Mouse (Mus musculus) CH12.LX (cell line): ENCODE results near the gene Mical3. TPM values are rescaled to one million over a fixed set of nuclear protein-coding genes. Genes with fewer than 3 reads are reported as not detected.

Experiments used
- DNase-seq: peaks from one replicate; pipeline ENCODE4 v3.0.0-alpha.2; 2013; ENCODE audit errors: extremely low read depth
- H3K27ac ChIP-seq: 2 replicates; pipeline ENCODE4 v1.5.1; 2012; ENCODE audit warnings: low read depth, mild to moderate bottlenecking, control low read depth, moderate library complexity; ENCODE audit not compliant: insufficient read depth
- H3K27me3 ChIP-seq: replicated peaks from 2 replicates; pipeline ENCODE3; 2012; ENCODE audit warnings: inconsistent platforms
- H3K36me3 ChIP-seq, 2 experiments: replicated peaks in 1 of 2; 2 replicates each; pipeline versions ENCODE3 to v1.6.1; 2012; ENCODE audit warnings: inconsistent platforms in 1 of 2, low read length in 1 of 2, mild to moderate bottlenecking in 1 of 2, mixed read lengths in 1 of 2, moderate library complexity in 1 of 2; ENCODE audit not compliant: control insufficient read depth in 1 of 2, insufficient read depth in 1 of 2
- H3K4me1 ChIP-seq, 2 experiments: 2 replicates each; pipeline ENCODE4 v1.6.1; 2012; ENCODE audit warnings: inconsistent platforms in 1 of 2, moderate library complexity in 1 of 2; ENCODE audit not compliant: insufficient read depth in 2 of 2, control insufficient read depth in 1 of 2
- H3K4me2 ChIP-seq: 2 replicates; pipeline ENCODE4 v1.6.1; 2012; ENCODE audit warnings: low read depth, mild to moderate bottlenecking, control low read depth; ENCODE audit not compliant: poor library complexity, insufficient read depth, severe bottlenecking
- H3K4me3 ChIP-seq, 3 experiments: fragments of 150-350 bp in 1 of 3; sonication (generic) in 1 of 3; replicated peaks in 1 of 3; 2 replicates each; pipeline versions ENCODE3 to v1.5.1; 2011 to 2012; ENCODE audit warnings: low read depth in 2 of 3, low read length in 2 of 3, mild to moderate bottlenecking in 2 of 3, moderate library complexity in 2 of 3, control low read depth in 1 of 3, improper control_type of control experiment in 1 of 3, inconsistent platforms in 1 of 3, mixed read lengths in 1 of 3; ENCODE audit not compliant: poor library complexity in 1 of 3
- H3K79me2 ChIP-seq: replicated peaks from 2 replicates; pipeline ENCODE4 v1.6.1; 2012; ENCODE audit warnings: mild to moderate bottlenecking, moderate library complexity; ENCODE audit not compliant: control insufficient read depth, poor library complexity, insufficient read depth, severe bottlenecking; ENCODE audit errors: extremely low read depth
- H3K9ac ChIP-seq: 2 replicates; pipeline ENCODE4 v1.6.1; 2012; ENCODE audit warnings: low read depth, mild to moderate bottlenecking, control low read depth, moderate library complexity; ENCODE audit not compliant: insufficient read depth
- H3K9me3 ChIP-seq: replicated peaks from 2 replicates; pipeline ENCODE3; 2012; ENCODE audit warnings: low read length, inconsistent platforms, mixed read lengths
- E2F4 ChIP-seq: IDR thresholded peaks from 2 replicates; pipeline ENCODE4 v1.6.1; 2011; ENCODE audit warnings: low read depth, low read length, improper control_type of control experiment; ENCODE audit not compliant: insufficient replicate concordance
- ELF1 ChIP-seq: IDR thresholded peaks from 2 replicates; pipeline ENCODE4 v1.6.1; 2014; ENCODE audit warnings: low read depth, mild to moderate bottlenecking, inconsistent platforms, low read length, improper control_type of control experiment
- JUN ChIP-seq: IDR thresholded peaks from 2 replicates; pipeline ENCODE4 v1.6.1; 2011; ENCODE audit warnings: low read depth, mild to moderate bottlenecking, low read length, improper control_type of control experiment, moderate library complexity; ENCODE audit not compliant: insufficient read depth
- MAFK ChIP-seq: IDR thresholded peaks from 2 replicates; pipeline ENCODE4 v1.6.1; 2011; ENCODE audit warnings: low read length, improper control_type of control experiment; ENCODE audit not compliant: insufficient replicate concordance
- MAX ChIP-seq: IDR thresholded peaks from 2 replicates; pipeline ENCODE4 v1.6.1; 2011; ENCODE audit warnings: low read length, improper control_type of control experiment
- MXI1 ChIP-seq: IDR thresholded peaks from 2 replicates; pipeline ENCODE4 v1.6.1; 2011; ENCODE audit warnings: mild to moderate bottlenecking, low read depth, low read length, improper control_type of control experiment
- NELFE ChIP-seq: IDR thresholded peaks from 2 replicates; pipeline ENCODE4 v1.6.1; 2011; ENCODE audit warnings: low read depth, low read length, improper control_type of control experiment
- UBTF ChIP-seq: IDR thresholded peaks from 2 replicates; pipeline ENCODE4 v1.6.1; 2012; ENCODE audit warnings: low read depth, mild to moderate bottlenecking, inconsistent platforms, low read length, improper control_type of control experiment, moderate library complexity
- USF1 ChIP-seq: IDR thresholded peaks from 2 replicates; pipeline ENCODE4 v1.6.1; 2014; ENCODE audit warnings: low read depth, mild to moderate bottlenecking, inconsistent platforms, low read length, improper control_type of control experiment
- ZC3H11A ChIP-seq: IDR thresholded peaks from 2 replicates; pipeline ENCODE4 v1.6.1; 2012; ENCODE audit warnings: low read depth, mild to moderate bottlenecking, inconsistent platforms, low read length, improper control_type of control experiment
- ZKSCAN1 ChIP-seq: IDR thresholded peaks from 2 replicates; pipeline ENCODE4 v1.6.1; 2012; ENCODE audit warnings: low read depth, inconsistent platforms, low read length, improper control_type of control experiment, borderline replicate concordance
- ZMIZ1 ChIP-seq: IDR thresholded peaks from 2 replicates; pipeline ENCODE4 v1.6.1; 2012; ENCODE audit warnings: low read depth, mild to moderate bottlenecking, inconsistent platforms, low read length, improper control_type of control experiment
- ZNF384 ChIP-seq: IDR thresholded peaks from 2 replicates; pipeline ENCODE4 v1.6.1; 2012; ENCODE audit warnings: low read depth, low read length, improper control_type of control experiment, inconsistent platforms
- dilution Hi-C: fragments of 300-500 bp; cut with MboI; formaldehyde crosslinking; loops from 2 replicates; pipeline ENCODE4 v1.14.3; 2020; ENCODE audit warnings: low sequenced_read_pairs; ENCODE audit not compliant: extremely low pct_unique_long_range_greater_than_20kb, extremely low pct_ligation_motif_present
- in situ Hi-C: fragments of 300-500 bp; cut with MboI; formaldehyde crosslinking; loops from 3 replicates; pipeline ENCODE4 v1.14.3; 2019; ENCODE audit warnings: low sequenced_read_pairs, low pct_ligation_motif_present, low pct_unique_long_range_greater_than_20kb, mixed read lengths
- polyA plus RNA-seq: library from polyadenylated mRNA; unstranded; fragments of >175 nt; gene quantifications from 2 replicates; pipeline ENCODE4 v1.2.1, GENCODE M21; 2012; ENCODE audit warnings: low read depth; ENCODE audit not compliant: insufficient read length
- total RNA-seq, 2 experiments: library from RNA; depleted of rRNA; stranded (reverse); fragments of 300-350 nt in 1 of 2; fragments of >200 nt in 1 of 2; gene quantifications; 2 replicates each; pipeline ENCODE4 v1.2.3; 2012 to 2014

Mical3 gene
- total and polyA plus RNA-seq, 3 experiments, result 10.2 to 56.3 (median 26.8) TPM

DNA sequence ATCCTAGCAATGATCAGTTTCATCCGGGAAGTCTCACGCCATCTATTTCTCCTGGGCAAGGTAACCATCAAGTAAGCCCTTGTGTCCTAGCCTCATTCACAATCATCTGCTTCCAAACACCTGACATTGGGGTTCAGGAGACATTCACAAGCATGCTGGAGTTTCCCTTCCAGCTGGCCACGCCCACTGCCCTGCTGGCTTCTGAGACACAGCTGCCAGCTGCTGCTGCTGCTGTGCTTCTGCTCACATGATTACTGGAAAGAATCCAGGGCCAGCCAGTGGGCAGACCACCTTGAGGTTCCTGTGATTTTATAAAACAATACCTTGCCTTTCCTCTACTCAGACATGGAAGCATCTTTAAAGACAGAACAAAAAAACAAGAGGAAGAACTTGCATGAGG lies 97.5 kb downstream of the Mical3 start (continued):
- no peak for TF ChIP-seq MAFK
- TF ChIP-seq ZNF384, result no peak

DNA sequence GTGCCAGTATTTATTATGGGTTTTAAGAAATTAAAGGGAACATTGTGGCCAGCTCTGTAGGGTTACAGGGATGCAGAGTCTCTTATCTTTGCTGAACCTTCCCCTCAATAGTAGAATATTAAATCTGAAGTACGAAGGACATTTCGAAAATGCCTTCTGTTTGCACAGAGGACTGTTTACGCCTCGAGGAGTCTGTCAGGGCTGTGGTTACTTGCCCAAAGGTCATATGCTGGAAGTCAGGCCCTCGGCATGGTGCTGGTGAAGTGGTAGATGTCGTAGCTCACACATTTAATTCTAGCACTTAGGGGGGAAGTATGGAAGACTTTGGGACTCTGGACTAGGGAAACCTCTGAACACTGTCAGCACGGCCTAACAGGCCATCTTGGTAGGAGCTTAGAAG lies 99.4 kb downstream of the Mical3 start:
- in situ Hi-C loops, result no loop called here

DNA sequence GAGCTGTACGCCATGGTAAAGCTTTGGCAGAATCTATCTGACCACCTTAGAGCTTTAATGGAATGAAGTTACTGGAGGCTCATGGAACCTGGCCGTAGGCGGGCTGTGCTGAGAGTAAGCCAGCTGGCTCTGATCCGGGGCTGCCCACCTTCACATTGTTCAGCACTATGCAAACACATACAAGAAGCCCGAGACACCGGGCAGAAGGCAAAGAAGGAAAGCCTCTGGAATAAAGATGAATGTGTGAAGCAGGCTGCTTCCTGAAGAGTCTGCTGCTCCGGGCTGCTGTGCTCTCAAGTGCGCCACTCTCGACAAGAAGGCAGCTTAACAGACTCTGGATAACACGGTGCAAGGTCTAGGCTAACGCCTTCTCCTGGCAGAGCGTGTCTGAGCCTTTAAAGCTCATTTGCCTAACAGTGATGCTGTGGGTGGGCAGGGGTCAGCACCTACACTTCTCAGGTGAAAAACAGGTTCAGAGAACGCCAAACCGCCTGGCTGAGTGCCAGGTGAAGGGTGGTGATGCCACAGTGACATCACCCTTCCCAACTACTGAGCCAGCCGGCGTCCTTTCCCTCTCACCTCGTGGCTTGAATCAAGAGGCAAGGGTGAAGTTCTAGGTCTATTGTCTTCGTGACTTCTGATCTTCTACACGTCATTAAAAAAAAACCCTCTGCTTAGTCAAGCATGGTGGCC lies 100.8 kb downstream of the Mical3 start:
- Histone ChIP-seq H3K27me3 (no peaks in the 10 kb centered on the region), H3K36me3 (peaks cover 67 to 98% of the 10 kb centered on the region in 2 experiments), H3K9me3 (peaks cover 11% of the 10 kb centered on the region), H3K4me3 (no peak overlapping the region), H3K4me2 (no peak overlapping the region), H3K9ac (no peak overlapping the region), H3K79me2 (no peaks in the 10 kb centered on the region), H3K4me1 (peaks cover 0 to 37% of the 10 kb centered on the region in 2 experiments; a peak in 2 of 4 replicates), H3K27ac (no peak overlapping the region)
- in situ Hi-C loops (no loop called here), dilution Hi-C loops (no loop called here)
- DNase-seq, result no peak
- no peak for TF ChIP-seq JUN
- no peak for TF ChIP-seq ELF1
- TF ChIP-seq ZC3H11A, result no peak
- no peak for TF ChIP-seq MAX
- no peak for TF ChIP-seq E2F4
- no peak for TF ChIP-seq NELFE

More for the DNA sequence above, 99.4 kb downstream of the Mical3 start:
- Histone ChIP-seq H3K36me3 (peaks cover 71 to 98% of the 10 kb centered on the region in 2 experiments), H3K9ac (no peak overlapping the region), H3K79me2 (no peaks in the 10 kb centered on the region), H3K4me2 (no peak overlapping the region), H3K4me3 (no peak overlapping the region), H3K27ac (no peak overlapping the region), H3K9me3 (peaks cover 11% of the 10 kb centered on the region), H3K4me1 (peaks cover 0 to 37% of the 10 kb centered on the region in 2 experiments; a peak in 2 of 4 replicates), H3K27me3 (no peaks in the 10 kb centered on the region)
- no peak for DNase-seq
- dilution Hi-C loops, result no loop called here
- TF ChIP-seq USF1, result no peak
- no peak for TF ChIP-seq MXI1
- TF ChIP-seq ZMIZ1, result no peak
- no peak for TF ChIP-seq ZKSCAN1
- TF ChIP-seq UBTF, result no peak
